Mouse (Mus musculus): Measurements from ENCODE around the gene Fam131a.

DNA sequence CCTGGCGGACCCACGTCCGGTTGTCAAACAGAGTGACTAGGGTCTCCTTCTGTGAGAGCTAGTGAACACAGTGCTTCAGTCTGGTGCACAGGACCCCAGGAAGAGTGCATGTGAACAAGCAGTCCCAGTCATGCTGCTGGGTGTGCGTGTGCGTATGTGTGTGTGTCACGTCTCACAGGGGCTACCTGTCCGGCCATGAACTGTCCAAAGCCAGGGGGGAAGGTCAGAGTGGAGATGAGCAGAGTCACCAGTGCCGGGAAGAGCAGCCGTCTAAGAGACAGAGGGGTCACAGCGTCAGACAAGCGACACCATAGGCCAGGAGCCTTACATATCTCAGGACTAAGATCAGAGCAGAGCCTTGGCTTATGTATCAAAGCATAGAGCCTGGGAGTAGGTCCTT is 17.3 kb downstream of the Fam131a start:
- TF ChIP-seq CTCF (IDR thresholded peaks at IDR 0.05 in 2 of 3, conservative IDR thresholded peaks at IDR 0.05 in 1 of 3; ENCODE audit: control insufficient read depth in 1 of 3, insufficient read depth in 1 of 3, low read depth in 2 of 3, low read length in 3 of 3, poor library complexity in 1 of 3, severe bottlenecking in 1 of 3), result no peak
- TF ChIP-seq JUND (IDR thresholded peaks at IDR 0.05; ENCODE audit: low read depth, low read length), result no peak
- no peak for TF ChIP-seq BHLHE40 (IDR thresholded peaks at IDR 0.05; ENCODE audit: borderline replicate concordance, low read depth, low read length)
- no peak for TF ChIP-seq EP300 (IDR thresholded peaks at IDR 0.05; ENCODE audit: low read depth in 1 of 2, low read length in 2 of 2)
- TF ChIP-seq HCFC1 (IDR thresholded peaks at IDR 0.05; ENCODE audit: low read depth, low read length), result no peak
- TF ChIP-seq TBP (IDR thresholded peaks at IDR 0.05; ENCODE audit: low read depth, low read length), result no peak

Measured in MEL (cell line).